Mouse (Mus musculus): ENCODE data around the gene Slc9a3r1. TPM values are rescaled to one million over a fixed set of nuclear protein-coding genes. Genes with fewer than 3 reads are reported as not detected.

The Slc9a3r1 gene
- polyA plus RNA-seq, 1 experiment from 2014 or later, result 32.0 TPM

GRCm38 (mm10) chr11:115150741-115151254 lies 12.3 kb upstream of the Slc9a3r1 start:
- Histone ChIP-seq H3K4me3 (ENCODE audit: low read depth, low read length) (no peak overlapping the region), H3K27me3 (ENCODE audit: control insufficient read depth, insufficient read depth, low read length) (peaks cover 27% of the 10 kb centered on the region), H3K9ac (ENCODE audit: low read length) (no peak overlapping the region), H3K4me2 (no peak overlapping the region), H3K9me3 (ENCODE audit: control insufficient read depth, low read length) (no peaks in the 10 kb centered on the region), H3K4me1 (ENCODE audit: control insufficient read depth, insufficient read depth, low read length) (peaks cover 3% of the 10 kb centered on the region), H3K27ac (ENCODE audit: low read depth, low read length) (no peak overlapping the region), H3K36me3 (ENCODE audit: control insufficient read depth, insufficient read depth, low read length) (no peaks in the 10 kb centered on the region)
- ATAC-seq (ENCODE audit: low FRiP score) (no peak), DNase-seq (ENCODE audit: low spot score, missing footprints) (no peak)
- WGBS, result 89% methylated on average over 6 of the region's 6 CpGs

- Histone ChIP-seq H3K4me1 (ENCODE audit: control insufficient read depth, insufficient read depth, low read length) (peaks cover 3% of the 10 kb centered on the region), H3K4me3 (ENCODE audit: low read depth, low read length) (peak overlapping the region; percentile 32), H3K9ac (ENCODE audit: low read length) (peak overlapping the region; percentile 53), H3K27ac (ENCODE audit: low read depth, low read length) (no peak overlapping the region), H3K27me3 (ENCODE audit: control insufficient read depth, insufficient read depth, low read length) (peaks cover 29% of the 10 kb centered on the region), H3K4me2 (peak overlapping the region; percentile 53), H3K9me3 (ENCODE audit: control insufficient read depth, low read length) (no peaks in the 10 kb centered on the region), H3K36me3 (ENCODE audit: control insufficient read depth, insufficient read depth, low read length) (no peaks in the 10 kb centered on the region)
- 7% methylated on average over 15 of the region's 15 CpGs for WGBS
- ATAC-seq (ENCODE audit: low FRiP score) (peak; percentile 82), DNase-seq (ENCODE audit: low spot score, missing footprints) (peak; percentile 99)
Measured at GRCm38 (mm10) chr11:115151755-115152429, 11.2 kb upstream of the Slc9a3r1 start.

GRCm38 (mm10) chr11:115153088-115153487 lies 10.1 kb upstream of the Slc9a3r1 start:
- ATAC-seq (ENCODE audit: low FRiP score) (no peak), DNase-seq (ENCODE audit: low spot score, missing footprints) (no peak)
- no peaks in the 10 kb centered on the region for H3K36me3 ChIP-seq (ENCODE audit: control insufficient read depth, insufficient read depth, low read length)
- H3K4me1 ChIP-seq (ENCODE audit: control insufficient read depth, insufficient read depth, low read length), result peaks cover 3% of the 10 kb centered on the region
- no peak overlapping the region for H3K4me2 ChIP-seq
- no peak overlapping the region for H3K4me3 ChIP-seq (ENCODE audit: low read depth, low read length)
- 82% methylated on average over 9 of the region's 9 CpGs for WGBS
- H3K27ac ChIP-seq (ENCODE audit: low read depth, low read length), result no peak overlapping the region
- H3K9me3 ChIP-seq (ENCODE audit: control insufficient read depth, low read length), result no peaks in the 10 kb centered on the region
- H3K27me3 ChIP-seq (ENCODE audit: control insufficient read depth, insufficient read depth, low read length), result peaks cover 29% of the 10 kb centered on the region
- no peak overlapping the region for H3K9ac ChIP-seq (ENCODE audit: low read length)

GRCm38 (mm10) chr11:115153699-115154292 lies 9.3 kb upstream of the Slc9a3r1 start:
- no peaks in the 10 kb centered on the region for H3K9me3 ChIP-seq (ENCODE audit: control insufficient read depth, low read length)
- WGBS, result 1% methylated on average over 34 of the region's 35 CpGs
- H3K27me3 ChIP-seq (ENCODE audit: control insufficient read depth, insufficient read depth, low read length), result peaks cover 29% of the 10 kb centered on the region
- ATAC-seq (ENCODE audit: low FRiP score), result peak; percentile 68
- H3K4me1 ChIP-seq (ENCODE audit: control insufficient read depth, insufficient read depth, low read length), result peaks cover 3% of the 10 kb centered on the region
- no peak overlapping the region for H3K27ac ChIP-seq (ENCODE audit: low read depth, low read length)
- DNase-seq (ENCODE audit: low spot score, missing footprints), result peak; percentile 93
- H3K36me3 ChIP-seq (ENCODE audit: control insufficient read depth, insufficient read depth, low read length), result no peaks in the 10 kb centered on the region
- peak overlapping the region; percentile 32 for H3K4me2 ChIP-seq
- no peak overlapping the region for H3K9ac ChIP-seq (ENCODE audit: low read length)
- H3K4me3 ChIP-seq (ENCODE audit: low read depth, low read length), result peak overlapping the region; percentile 18

- peaks cover 3% of the 10 kb centered on the region for H3K4me1 ChIP-seq (ENCODE audit: control insufficient read depth, insufficient read depth, low read length)
- no peak for ATAC-seq (ENCODE audit: low FRiP score)
- no peak overlapping the region for H3K4me2 ChIP-seq
- H3K9ac ChIP-seq (ENCODE audit: low read length), result no peak overlapping the region
- no peaks in the 10 kb centered on the region for H3K9me3 ChIP-seq (ENCODE audit: control insufficient read depth, low read length)
- no peaks in the 10 kb centered on the region for H3K36me3 ChIP-seq (ENCODE audit: control insufficient read depth, insufficient read depth, low read length)
- H3K27me3 ChIP-seq (ENCODE audit: control insufficient read depth, insufficient read depth, low read length), result peaks cover 29% of the 10 kb centered on the region
- no peak for DNase-seq (ENCODE audit: low spot score, missing footprints)
- WGBS, result 16% methylated on average over 5 of the region's 5 CpGs
- no peak overlapping the region for H3K27ac ChIP-seq (ENCODE audit: low read depth, low read length)
- no peak overlapping the region for H3K4me3 ChIP-seq (ENCODE audit: low read depth, low read length)
Measured at GRCm38 (mm10) chr11:115155053-115155634, 8.0 kb upstream of the Slc9a3r1 start.

- Histone ChIP-seq H3K27ac (ENCODE audit: low read depth, low read length) (no peak overlapping the region), H3K4me3 (ENCODE audit: low read depth, low read length) (no peak overlapping the region), H3K9me3 (ENCODE audit: control insufficient read depth, low read length) (no peaks in the 10 kb centered on the region), H3K36me3 (ENCODE audit: control insufficient read depth, insufficient read depth, low read length) (no peaks in the 10 kb centered on the region), H3K4me1 (ENCODE audit: control insufficient read depth, insufficient read depth, low read length) (peaks cover 12% of the 10 kb centered on the region), H3K9ac (ENCODE audit: low read length) (no peak overlapping the region), H3K4me2 (no peak overlapping the region), H3K27me3 (ENCODE audit: control insufficient read depth, insufficient read depth, low read length) (peaks cover 33% of the 10 kb centered on the region)
- 26% methylated on average over 12 of the region's 12 CpGs for WGBS
- no peak for ATAC-seq (ENCODE audit: low FRiP score)
- DNase-seq (ENCODE audit: low spot score, missing footprints), result peak; percentile 82
Measured at GRCm38 (mm10) chr11:115157933-115158719, 5.0 kb upstream of the Slc9a3r1 start.

GRCm38 (mm10) chr11:115160016-115160797 lies 2.9 kb upstream of the Slc9a3r1 start:
- Histone ChIP-seq H3K4me2 (no peak overlapping the region), H3K9me3 (ENCODE audit: control insufficient read depth, low read length) (no peaks in the 10 kb centered on the region), H3K4me3 (ENCODE audit: low read depth, low read length) (no peak overlapping the region), H3K36me3 (ENCODE audit: control insufficient read depth, insufficient read depth, low read length) (no peaks in the 10 kb centered on the region), H3K27me3 (ENCODE audit: control insufficient read depth, insufficient read depth, low read length) (peaks cover 18% of the 10 kb centered on the region), H3K9ac (ENCODE audit: low read length) (no peak overlapping the region), H3K27ac (ENCODE audit: low read depth, low read length) (no peak overlapping the region), H3K4me1 (ENCODE audit: control insufficient read depth, insufficient read depth, low read length) (peaks cover 22% of the 10 kb centered on the region)
- DNase-seq (ENCODE audit: low spot score, missing footprints) (peak; percentile 91), ATAC-seq (ENCODE audit: low FRiP score) (no peak)
- WGBS, result 49% methylated on average over 11 of the region's 11 CpGs

GRCm38 (mm10) chr11:115160883-115161577 lies 2.1 kb upstream of the Slc9a3r1 start:
- DNase-seq (ENCODE audit: low spot score, missing footprints) (peak; percentile 97), ATAC-seq (ENCODE audit: low FRiP score) (no peak)
- 27% methylated on average over 10 of the region's 10 CpGs for WGBS
- Histone ChIP-seq H3K36me3 (ENCODE audit: control insufficient read depth, insufficient read depth, low read length) (no peaks in the 10 kb centered on the region), H3K27me3 (ENCODE audit: control insufficient read depth, insufficient read depth, low read length) (peaks cover 16% of the 10 kb centered on the region), H3K4me1 (ENCODE audit: control insufficient read depth, insufficient read depth, low read length) (peaks cover 22% of the 10 kb centered on the region), H3K9me3 (ENCODE audit: control insufficient read depth, low read length) (no peaks in the 10 kb centered on the region), H3K27ac (ENCODE audit: low read depth, low read length) (no peak overlapping the region), H3K4me3 (ENCODE audit: low read depth, low read length) (no peak overlapping the region), H3K9ac (ENCODE audit: low read length) (no peak overlapping the region), H3K4me2 (no peak overlapping the region)

All from midbrain, embryonic 11.5 days (tissue).